Mouse (Mus musculus) bone marrow, adult 2 months (tissue): ENCODE measurements around the gene Atp2c2. TPM values are rescaled to one million over a fixed set of nuclear protein-coding genes. Genes with fewer than 3 reads are reported as not detected.

Experiments used
- H3K27ac ChIP-seq: fragments of 200-500 bp; 2 replicates; pipeline ENCODE4 v1.5.1; 2012; ENCODE audit warnings: low read depth, mild to moderate bottlenecking, control low read depth, inconsistent platforms, low read length; ENCODE audit not compliant: control insufficient read depth, poor library complexity, insufficient read depth
- H3K4me1 ChIP-seq: fragments of 200-500 bp; 2 replicates; pipeline ENCODE4 v1.6.1; 2011; ENCODE audit warnings: low read length; ENCODE audit not compliant: control insufficient read depth, insufficient read depth
- H3K4me3 ChIP-seq: fragments of 200-500 bp; replicated peaks from 2 replicates; pipeline ENCODE3; 2011; ENCODE audit warnings: mild to moderate bottlenecking, low read depth, low read length, control low read depth; ENCODE audit not compliant: control insufficient read depth
- CTCF ChIP-seq: fragments of 200-500 bp; IDR thresholded peaks from 2 replicates; pipeline ENCODE4 v1.5.1; 2011; ENCODE audit warnings: low read length, control low read depth; ENCODE audit not compliant: control insufficient read depth, insufficient read depth
- POLR2A ChIP-seq: fragments of 200-500 bp; IDR thresholded peaks from 2 replicates; pipeline ENCODE4 v1.6.1; 2011; ENCODE audit warnings: low read depth, mild to moderate bottlenecking, control low read depth, low read length, borderline replicate concordance; ENCODE audit not compliant: control insufficient read depth
- WGBS: fragments of 180-500 bp; shearing (Covaris S2); methylation state at CpG from one replicate; pipeline ENCODE4 v1.1.7; 2018; 5-methylcytosine and 5-hydroxymethylcytosine counted together
- polyA plus RNA-seq: library from polyadenylated mRNA; stranded (reverse); fragments of >200 nt; gene quantifications from 2 replicates; pipeline ENCODE4 v1.2.4, GENCODE M21; 2011; ENCODE audit warnings: low replicate concordance; ENCODE audit not compliant: missing spikeins, insufficient read depth, insufficient read length

Gene Atp2c2
- polyA plus RNA-seq, 1 experiment, result not detected

DNA sequence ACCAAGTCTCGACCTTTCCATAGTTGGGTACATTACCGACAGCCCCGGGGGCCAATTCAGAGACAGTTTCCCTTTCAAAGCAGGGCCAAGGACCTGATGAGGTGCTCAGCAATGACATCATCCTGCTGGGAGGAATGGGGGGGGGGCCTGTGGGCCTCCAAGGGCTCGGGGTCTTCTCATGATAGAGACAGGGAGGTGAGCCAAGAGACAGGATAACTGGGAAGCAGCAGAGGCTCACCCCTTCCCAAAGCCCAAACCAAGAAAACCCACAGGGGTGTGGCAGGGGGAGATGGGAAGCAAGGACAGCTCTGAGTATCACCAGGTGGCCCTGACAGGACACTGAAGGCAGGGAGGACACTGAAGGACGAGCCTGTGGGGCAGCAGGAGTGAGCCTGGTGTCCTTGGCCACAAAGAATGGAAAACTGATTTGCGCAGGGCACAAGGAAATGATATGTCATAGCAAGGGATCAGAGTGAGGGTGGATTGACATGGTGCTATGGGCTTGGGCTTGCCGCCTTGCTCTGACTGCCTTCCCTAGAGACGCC lies 28.6 kb downstream of the Atp2c2 start:
- no peak overlapping the region for H3K4me3 ChIP-seq
- no peaks in the 10 kb centered on the region for H3K4me1 ChIP-seq
- TF ChIP-seq CTCF (no peak), POLR2A (no peak)
- no peak overlapping the region for H3K27ac ChIP-seq
- 78% methylated on average over 8 of the region's 8 CpGs for WGBS

DNA sequence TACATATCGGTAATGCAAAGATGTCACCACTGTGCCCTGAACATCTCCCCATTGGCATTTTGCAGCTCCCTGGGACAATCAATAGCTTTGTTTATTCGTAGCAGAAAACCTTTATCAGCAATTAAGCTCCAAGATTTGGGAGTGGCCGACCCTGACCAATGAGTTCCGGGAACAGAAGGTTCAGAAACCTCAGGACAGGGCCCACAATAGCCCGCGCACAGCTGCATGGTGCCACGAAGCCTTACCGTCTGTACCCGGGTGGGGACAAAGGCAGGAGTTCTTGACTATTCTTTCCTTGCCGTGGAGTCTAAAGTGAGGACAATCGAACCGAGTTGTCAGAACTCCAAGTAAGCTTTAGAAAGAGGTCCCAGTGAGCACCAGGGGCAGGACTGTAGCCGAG lies 32.3 kb downstream of the Atp2c2 start:
- TF ChIP-seq POLR2A, result no peak
- no peak for TF ChIP-seq CTCF
- 80% methylated on average over 13 of the region's 13 CpGs for WGBS
- no peak overlapping the region for H3K4me3 ChIP-seq

DNA sequence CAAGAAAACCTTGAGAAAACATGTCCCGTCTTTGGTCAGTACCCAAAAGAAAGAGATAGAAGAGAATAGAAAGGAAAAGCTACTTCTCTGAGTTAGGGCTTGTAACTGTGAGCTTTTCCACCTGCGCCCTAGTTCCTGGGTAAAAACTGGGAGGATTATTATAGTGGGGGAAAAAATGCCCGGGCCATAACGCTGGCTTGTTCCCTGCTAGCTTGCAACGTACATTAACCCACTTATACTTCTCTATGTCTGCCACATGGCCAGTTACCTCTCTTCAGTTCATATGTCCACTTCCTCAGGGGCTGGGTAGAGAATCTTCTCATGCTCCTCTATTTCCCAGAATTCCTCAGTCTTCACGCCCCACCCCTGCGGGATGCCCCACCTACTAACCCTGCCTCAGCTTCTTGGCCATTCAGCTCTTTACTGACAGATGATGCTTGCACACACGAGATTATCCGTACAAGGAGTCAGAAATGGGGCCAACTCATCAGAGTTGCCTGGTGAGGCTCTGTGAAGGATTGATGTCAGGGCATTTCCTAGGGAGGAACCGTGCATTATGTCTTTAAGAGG lies 36.6 kb downstream of the Atp2c2 start:
- whole genome bisulfite sequencing, result 79% methylated on average over 10 of the region's 10 CpGs
- Histone ChIP-seq H3K27ac (no peak overlapping the region), H3K4me3 (no peak overlapping the region), H3K4me1 (no peaks in the 10 kb centered on the region)
- no peak for TF ChIP-seq CTCF
- TF ChIP-seq POLR2A, result no peak

More for the DNA sequence above, 32.3 kb downstream of the Atp2c2 start:
- Histone ChIP-seq H3K27ac (no peak overlapping the region), H3K4me1 (no peaks in the 10 kb centered on the region)

DNA sequence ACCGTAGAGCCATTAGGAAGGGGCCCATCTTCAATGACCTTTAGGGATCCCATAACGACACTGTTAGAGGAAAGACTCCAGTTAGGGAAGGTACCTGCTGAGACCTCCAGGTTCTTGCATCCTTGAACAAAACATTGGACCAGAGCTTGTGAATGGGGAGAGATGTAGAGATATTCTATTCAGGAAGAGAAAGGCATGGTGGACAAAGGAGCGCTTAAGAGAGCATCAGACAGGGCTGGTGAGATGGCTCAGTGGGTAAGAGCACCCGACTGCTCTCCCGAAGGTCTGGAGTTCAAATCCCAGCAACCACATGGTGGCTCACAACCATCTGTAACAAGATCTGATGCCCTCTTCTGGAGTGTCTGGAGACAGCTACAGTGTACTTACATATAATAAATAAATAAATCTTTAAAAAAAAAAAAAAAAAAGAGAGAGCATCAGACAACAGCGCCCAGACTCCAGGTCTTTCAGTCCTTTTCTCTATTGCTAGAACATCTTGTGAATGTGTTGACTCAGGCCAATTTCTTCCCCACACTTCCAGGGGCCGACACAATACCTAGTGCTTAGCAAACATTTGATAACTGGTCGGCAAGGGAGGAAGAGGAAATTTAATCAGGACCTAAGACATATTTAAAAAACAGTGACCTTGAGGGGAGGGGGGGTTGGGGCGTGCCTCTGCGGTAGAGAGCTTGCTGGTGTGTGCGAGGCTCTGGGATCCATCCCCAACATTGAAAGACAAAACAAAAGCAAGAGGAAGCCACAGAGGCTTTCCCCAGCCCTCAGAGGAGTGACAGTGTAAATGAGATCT lies 37.5 kb downstream of the Atp2c2 start:
- Histone ChIP-seq H3K4me3 (no peak overlapping the region), H3K4me1 (no peaks in the 10 kb centered on the region), H3K27ac (no peak overlapping the region)
- WGBS, result 62% methylated on average over 11 of the region's 11 CpGs
- TF ChIP-seq CTCF, result no peak
- no peak for TF ChIP-seq POLR2A

DNA sequence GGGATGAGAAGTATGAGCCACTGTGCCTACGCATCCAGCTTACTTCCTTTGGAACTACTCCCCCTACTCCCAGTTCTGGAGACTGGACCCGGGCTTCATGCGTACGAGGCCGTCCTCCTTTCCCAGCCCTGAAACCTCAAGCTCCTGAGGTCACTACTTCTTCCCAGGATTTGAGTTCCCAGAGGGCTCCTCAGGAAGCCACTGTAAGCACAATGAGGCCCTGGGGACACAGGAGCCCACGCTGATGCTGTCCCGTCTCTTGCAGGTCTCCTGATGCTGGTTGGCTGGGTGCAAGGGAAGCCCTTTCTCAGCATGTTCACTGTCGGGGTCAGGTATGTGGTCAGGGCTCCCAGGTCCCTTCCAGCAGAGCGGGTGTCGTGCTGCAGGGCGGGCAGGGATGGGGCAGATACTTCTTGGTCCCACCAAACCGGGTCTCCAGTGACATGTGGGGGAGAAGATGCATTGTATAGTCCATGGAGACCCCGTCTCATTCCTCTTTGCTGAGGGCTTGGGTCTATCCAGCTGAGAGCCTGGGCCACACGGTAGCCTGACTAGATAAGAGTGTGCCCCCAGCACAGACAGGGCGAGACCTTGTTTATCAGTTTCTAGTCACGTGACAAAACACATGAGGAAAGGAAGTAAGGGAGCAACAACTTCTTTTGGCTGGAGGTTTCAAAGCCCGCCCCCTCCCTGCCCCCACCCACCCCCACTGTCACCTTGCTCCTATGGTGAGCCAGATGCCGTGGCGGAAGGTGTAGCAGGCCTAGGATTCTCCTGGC lies 38.5 kb downstream of the Atp2c2 start:
- TF ChIP-seq POLR2A (no peak), CTCF (no peak)
- WGBS, result 67% methylated on average over 19 of the region's 19 CpGs
- Histone ChIP-seq H3K27ac (no peak overlapping the region), H3K4me3 (no peak overlapping the region), H3K4me1 (no peaks in the 10 kb centered on the region)

DNA sequence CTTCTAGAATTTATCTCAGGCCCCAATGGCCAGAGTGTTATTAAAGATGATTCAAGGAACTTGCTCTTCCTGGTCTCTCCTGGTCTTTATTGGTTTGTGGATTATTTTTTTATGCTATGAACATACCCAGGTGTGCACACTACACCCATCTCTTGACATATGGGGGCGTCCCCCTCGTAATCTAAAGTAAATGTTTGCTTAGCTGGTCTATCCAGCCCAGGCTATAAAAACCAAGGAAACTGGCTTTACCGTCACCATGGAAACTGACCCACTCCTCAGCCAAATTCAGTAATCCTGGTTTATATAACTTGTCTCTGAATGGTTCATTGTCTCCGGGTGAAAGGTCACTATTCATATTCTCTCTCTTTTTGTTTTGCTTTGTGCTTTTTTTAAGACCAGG lies 40.8 kb downstream of the Atp2c2 start:
- Histone ChIP-seq H3K27ac (no peak overlapping the region), H3K4me3 (no peak overlapping the region), H3K4me1 (no peaks in the 10 kb centered on the region)
- WGBS, result 78% methylated on average over 4 of the region's 4 CpGs
- no peak for TF ChIP-seq POLR2A
- no peak for TF ChIP-seq CTCF

DNA sequence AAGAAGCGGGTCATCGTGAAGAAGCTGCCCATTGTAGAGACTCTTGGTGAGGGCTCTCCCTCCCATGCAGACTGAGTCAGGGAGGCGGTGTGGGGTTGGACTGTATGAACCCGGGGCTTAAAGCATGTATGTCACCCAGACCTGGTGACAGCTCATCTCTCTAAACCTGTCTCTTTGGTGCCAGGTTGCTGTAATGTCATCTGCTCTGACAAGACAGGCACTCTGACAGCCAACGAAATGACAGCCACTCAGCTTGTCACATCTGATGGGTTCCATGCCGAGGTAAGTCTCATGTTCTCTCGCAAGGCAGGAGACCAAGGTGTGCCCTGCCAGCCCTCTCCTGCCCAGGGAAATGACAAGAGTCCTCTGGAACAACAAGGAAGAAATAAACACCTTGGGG lies 42.6 kb downstream of the Atp2c2 start:
- TF ChIP-seq POLR2A (no peak), CTCF (no peak)
- Histone ChIP-seq H3K4me1 (no peaks in the 10 kb centered on the region), H3K27ac (no peak overlapping the region), H3K4me3 (no peak overlapping the region)
- WGBS, result 83% methylated on average over 7 of the region's 7 CpGs

DNA sequence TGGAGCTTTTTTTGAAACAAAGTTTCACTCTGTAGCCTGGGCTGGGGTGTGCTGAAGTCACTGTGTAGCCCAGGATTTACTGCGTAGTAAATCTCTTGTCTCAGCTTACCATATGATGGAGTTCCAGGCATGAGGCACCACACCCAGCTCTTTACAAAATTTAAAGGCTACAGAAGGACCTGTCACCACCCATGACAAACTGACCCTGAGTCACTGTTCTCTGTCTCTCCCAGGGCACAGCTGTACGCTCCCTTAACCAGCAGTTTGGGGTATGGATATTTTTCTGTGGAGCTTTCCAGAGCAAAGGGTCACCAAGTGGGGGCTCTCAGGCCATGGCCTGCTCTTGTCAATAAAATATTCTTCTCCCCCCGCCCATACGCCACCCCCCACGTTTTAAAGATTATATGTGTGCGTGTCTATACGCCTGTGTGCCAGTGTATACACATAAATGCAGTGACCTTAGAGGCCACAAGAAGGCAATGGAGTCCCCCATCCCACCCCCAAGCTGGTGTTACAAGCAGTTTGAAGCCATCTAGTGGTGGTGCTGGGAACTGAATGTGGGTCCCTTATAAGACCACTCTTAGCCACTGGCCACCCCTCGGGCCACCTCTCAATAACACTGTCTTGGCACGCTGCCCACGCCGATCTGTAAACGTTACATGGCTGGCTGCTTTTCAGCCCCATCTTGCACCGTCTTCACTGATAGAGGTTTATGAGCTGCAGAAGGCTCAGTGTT lies 43.6 kb downstream of the Atp2c2 start:
- WGBS, result 67% methylated on average over 13 of the region's 13 CpGs
- H3K27ac ChIP-seq, result no peak overlapping the region
- TF ChIP-seq CTCF (peak; percentile 64), POLR2A (no peak)
- no peak overlapping the region for H3K4me3 ChIP-seq
- H3K4me1 ChIP-seq, result no peaks in the 10 kb centered on the region
